Mouse (Mus musculus): ENCODE measurements around the gene Gpr183. TPM values are rescaled to one million over a fixed set of nuclear protein-coding genes. Genes with fewer than 3 reads are reported as not detected.

Gene Gpr183
- polyA plus RNA-seq, 1 experiment from 2014 or later, result 3.8 TPM

DNA sequence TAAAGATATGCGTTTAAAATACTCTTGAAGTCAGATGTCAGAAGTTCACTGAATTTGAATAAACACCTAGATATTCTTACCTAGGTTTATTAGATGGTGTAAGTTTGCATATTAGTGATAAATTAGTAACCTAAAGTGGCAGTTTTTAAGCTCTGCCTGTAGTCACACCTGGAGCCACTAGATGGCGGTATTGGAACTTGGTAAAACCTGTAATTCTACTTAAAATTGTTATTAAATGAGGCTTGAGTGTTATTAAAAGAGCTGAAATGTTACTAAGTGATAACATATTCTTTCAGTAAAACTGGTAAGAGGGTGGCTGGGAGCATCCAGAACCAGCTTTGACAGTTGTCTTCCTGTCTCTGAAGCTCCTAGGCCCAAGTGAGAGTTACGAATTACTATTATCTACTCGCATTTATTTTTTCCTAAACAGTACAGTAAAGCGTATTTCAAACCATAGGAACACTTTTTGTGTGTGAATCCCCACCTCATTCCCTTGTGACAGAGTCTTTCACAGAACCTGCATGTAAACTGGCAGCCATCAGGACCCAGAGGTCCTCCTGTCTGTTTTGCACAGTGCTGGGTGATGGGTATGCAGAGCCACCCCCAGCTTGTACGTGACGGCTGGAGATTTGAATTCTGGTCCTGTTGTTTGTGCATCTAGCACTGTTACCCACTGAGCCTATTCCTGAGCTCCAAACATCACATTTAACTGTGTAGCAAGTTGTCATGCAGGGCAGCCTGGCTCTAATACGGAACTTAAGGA, 36.4 kb downstream of the Gpr183 start:
- H3K9ac ChIP-seq, result no peak overlapping the region
- WGBS, result 70% methylated on average over 8 of the region's 8 CpGs
- no peak overlapping the region for H3K4me3 ChIP-seq
- H3K9me3 ChIP-seq, result no peaks in the 10 kb centered on the region
- no peak overlapping the region for H3K27ac ChIP-seq
- ATAC-seq (ENCODE audit: insufficient number of reproducible peaks, insufficient read depth, low FRiP score, low TSS enrichment, low read depth), result no peak
- no peaks in the 10 kb centered on the region for H3K27me3 ChIP-seq
- peaks cover 11% of the 10 kb centered on the region for H3K4me1 ChIP-seq
- H3K36me3 ChIP-seq, result peaks cover under 1% of the 10 kb centered on the region; the same call in 1 of the 2 replicates
- H3K4me2 ChIP-seq, result no peak overlapping the region

DNA sequence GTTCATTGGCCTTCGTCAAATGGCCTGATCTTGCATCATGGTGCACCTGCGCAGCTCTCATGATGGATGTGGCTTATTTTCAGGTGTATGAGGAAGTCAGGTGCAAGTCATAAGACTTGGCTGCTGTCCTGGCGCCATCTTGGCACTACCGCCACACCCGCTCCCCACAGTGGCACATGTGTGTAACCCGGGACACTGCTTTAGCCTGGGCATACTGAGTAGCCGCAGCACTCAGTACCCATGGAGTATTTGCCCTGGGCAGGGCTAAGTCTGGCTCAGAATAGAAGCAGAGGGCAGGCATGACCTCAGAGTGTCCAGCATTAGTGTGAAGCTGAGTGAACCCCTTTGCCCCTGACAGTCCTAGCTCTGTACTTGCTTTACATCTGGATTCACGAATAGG, 37.5 kb downstream of the Gpr183 start:
- H3K4me2 ChIP-seq, result no peak overlapping the region
- H3K4me1 ChIP-seq, result peaks cover 13% of the 10 kb centered on the region
- no peaks in the 10 kb centered on the region for H3K9me3 ChIP-seq
- no peak overlapping the region for H3K4me3 ChIP-seq
- WGBS, result 93% methylated on average over 8 of the region's 8 CpGs
- H3K27ac ChIP-seq, result no peak overlapping the region
- H3K9ac ChIP-seq, result no peak overlapping the region
- ATAC-seq (ENCODE audit: insufficient number of reproducible peaks, insufficient read depth, low FRiP score, low TSS enrichment, low read depth), result no peak
- H3K27me3 ChIP-seq, result no peaks in the 10 kb centered on the region
- H3K36me3 ChIP-seq, result no peaks in the 10 kb centered on the region

- no peak overlapping the region for H3K9ac ChIP-seq
- peaks cover 10% of the 10 kb centered on the region for H3K4me1 ChIP-seq
- no peaks in the 10 kb centered on the region for H3K27me3 ChIP-seq
- H3K4me3 ChIP-seq, result no peak overlapping the region
- H3K4me2 ChIP-seq, result no peak overlapping the region
- no peaks in the 10 kb centered on the region for H3K9me3 ChIP-seq
- no peaks in the 10 kb centered on the region for H3K36me3 ChIP-seq
- 82% methylated on average over 6 of the region's 6 CpGs for WGBS
- no peak overlapping the region for H3K27ac ChIP-seq
- no peak for ATAC-seq (ENCODE audit: insufficient number of reproducible peaks, insufficient read depth, low FRiP score, low TSS enrichment, low read depth)
Measured at GRCm38 (mm10) chr14:121926901-121927300, 38.1 kb downstream of the Gpr183 start.

DNA sequence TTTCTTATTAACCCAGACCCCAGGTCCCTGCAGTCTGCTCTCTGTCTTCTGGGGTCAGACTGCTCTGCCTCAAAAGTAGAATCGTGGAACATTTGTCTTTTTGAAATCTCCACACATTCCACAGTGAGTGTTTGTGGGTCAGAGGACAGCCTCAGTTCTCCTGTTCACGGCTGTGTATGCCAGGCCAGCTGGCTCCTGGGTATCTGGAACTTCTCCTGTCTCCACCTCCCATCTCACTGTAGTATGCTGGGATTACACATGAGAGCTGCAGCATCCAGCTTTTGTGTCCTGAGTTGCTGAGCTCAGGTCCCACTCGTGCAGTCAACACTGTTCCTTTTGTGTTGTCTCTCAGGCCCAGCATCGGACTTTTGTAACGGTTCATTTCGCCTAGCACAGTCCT, 40.1 kb downstream of the Gpr183 start:
- WGBS, result 83% methylated on average over 6 of the region's 6 CpGs
- Histone ChIP-seq H3K4me3 (no peak overlapping the region), H3K4me2 (no peak overlapping the region), H3K9me3 (no peaks in the 10 kb centered on the region), H3K9ac (no peak overlapping the region), H3K27ac (no peak overlapping the region), H3K4me1 (peaks cover 12% of the 10 kb centered on the region), H3K27me3 (no peaks in the 10 kb centered on the region), H3K36me3 (no peaks in the 10 kb centered on the region)
- ATAC-seq (ENCODE audit: insufficient number of reproducible peaks, insufficient read depth, low FRiP score, low TSS enrichment, low read depth), result no peak

DNA sequence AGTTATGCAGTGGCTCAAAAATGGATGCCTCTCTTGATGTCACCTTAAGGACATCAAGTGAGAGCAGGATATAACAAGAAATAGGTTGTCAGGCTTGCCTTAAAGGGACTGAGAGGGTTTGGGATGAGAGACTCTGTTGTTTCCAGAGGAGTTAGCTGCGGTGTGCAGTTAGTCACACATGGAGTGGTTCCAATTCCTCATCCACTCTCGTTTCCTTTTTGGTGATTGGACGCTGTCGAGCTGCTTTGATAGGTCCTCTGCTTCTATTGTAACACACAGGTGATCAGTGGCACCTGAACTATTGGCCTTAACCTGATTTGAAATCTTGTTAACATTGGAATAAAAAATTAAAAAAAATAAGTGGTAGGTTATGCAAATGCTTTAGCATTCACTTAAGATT, 42.3 kb downstream of the Gpr183 start:
- H3K4me1 ChIP-seq, result peaks cover 12% of the 10 kb centered on the region
- no peak overlapping the region for H3K9ac ChIP-seq
- no peak for ATAC-seq (ENCODE audit: insufficient number of reproducible peaks, insufficient read depth, low FRiP score, low TSS enrichment, low read depth)
- no peaks in the 10 kb centered on the region for H3K9me3 ChIP-seq
- no peaks in the 10 kb centered on the region for H3K27me3 ChIP-seq
- peaks cover 7% of the 10 kb centered on the region; the same call in 1 of the 2 replicates for H3K36me3 ChIP-seq
- no peak overlapping the region for H3K27ac ChIP-seq
- no peak overlapping the region for H3K4me2 ChIP-seq
- no peak overlapping the region for H3K4me3 ChIP-seq
- WGBS, result 81% methylated on average over 4 of the region's 4 CpGs

DNA sequence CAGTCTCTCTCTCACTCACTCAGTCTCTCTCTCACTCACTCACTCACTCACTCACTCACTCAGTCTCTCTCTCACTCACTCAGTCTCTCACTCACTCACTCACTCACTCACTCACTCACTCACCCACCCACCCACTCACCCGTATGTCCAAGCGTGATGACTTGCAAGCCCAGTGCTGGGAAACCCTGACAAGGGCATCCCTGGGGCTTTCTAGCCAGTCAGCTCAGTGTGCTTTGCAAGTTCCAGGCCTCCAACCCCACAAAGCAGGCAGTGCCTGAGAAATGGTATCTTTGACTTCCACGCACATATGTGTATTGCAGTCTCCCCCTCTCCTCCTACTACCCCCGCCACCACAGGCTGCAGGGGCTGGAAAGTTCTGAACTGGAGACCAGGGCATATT, 43.0 kb downstream of the Gpr183 start:
- no peak overlapping the region for H3K27ac ChIP-seq
- H3K27me3 ChIP-seq, result no peaks in the 10 kb centered on the region
- ATAC-seq (ENCODE audit: insufficient number of reproducible peaks, insufficient read depth, low FRiP score, low TSS enrichment, low read depth), result no peak
- no peaks in the 10 kb centered on the region for H3K9me3 ChIP-seq
- H3K9ac ChIP-seq, result no peak overlapping the region
- no peak overlapping the region for H3K4me3 ChIP-seq
- peaks cover 12% of the 10 kb centered on the region for H3K4me1 ChIP-seq
- WGBS, result 83% methylated on average over 4 of the region's 4 CpGs
- H3K4me2 ChIP-seq, result no peak overlapping the region
- peaks cover 14% of the 10 kb centered on the region for H3K36me3 ChIP-seq

- no peak for ATAC-seq (ENCODE audit: insufficient number of reproducible peaks, insufficient read depth, low FRiP score, low TSS enrichment, low read depth)
- Histone ChIP-seq H3K27ac (peak overlapping the region; percentile 5; the same call in 1 of the 2 replicates), H3K9ac (peak overlapping the region; percentile 37; the same call in 1 of the 2 replicates), H3K9me3 (no peaks in the 10 kb centered on the region), H3K27me3 (no peaks in the 10 kb centered on the region), H3K36me3 (peaks cover 20% of the 10 kb centered on the region), H3K4me1 (peaks cover 12% of the 10 kb centered on the region), H3K4me3 (no peak overlapping the region), H3K4me2 (no peak overlapping the region)
- WGBS, result 80% methylated on average over 12 of the region's 12 CpGs
Measured at GRCm38 (mm10) chr14:121920511-121921124, 44.4 kb downstream of the Gpr183 start.

DNA sequence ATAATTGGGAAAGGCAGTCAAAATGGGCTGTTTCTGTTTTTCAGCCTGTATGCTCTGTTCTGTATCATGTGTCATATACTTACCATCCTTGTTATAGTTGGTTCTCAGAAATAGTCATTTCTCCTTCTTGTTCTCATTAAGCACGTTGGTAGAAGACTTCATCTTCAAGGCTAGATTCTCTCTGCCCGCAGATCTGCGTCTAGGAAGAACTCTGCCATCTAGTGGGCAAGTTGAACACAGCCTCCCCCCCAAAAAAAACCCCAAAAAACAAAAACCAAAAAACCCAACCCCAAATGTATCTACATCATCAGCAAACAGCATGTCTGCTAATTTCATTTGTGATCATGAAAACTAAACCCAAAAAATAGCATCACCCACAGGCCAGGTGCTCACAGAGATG, 45.2 kb downstream of the Gpr183 start:
- Histone ChIP-seq H3K27me3 (no peaks in the 10 kb centered on the region), H3K9me3 (no peaks in the 10 kb centered on the region), H3K27ac (no peak overlapping the region), H3K36me3 (peaks cover 21% of the 10 kb centered on the region), H3K4me2 (no peak overlapping the region), H3K4me3 (no peak overlapping the region), H3K4me1 (peaks cover 12% of the 10 kb centered on the region), H3K9ac (no peak overlapping the region)
- 20% methylated on average over 3 of the region's 3 CpGs for WGBS
- no peak for ATAC-seq (ENCODE audit: insufficient number of reproducible peaks, insufficient read depth, low FRiP score, low TSS enrichment, low read depth)

GRCm38 (mm10) chr14:121918266-121918665, 46.7 kb downstream of the Gpr183 start:
- Histone ChIP-seq H3K4me2 (no peak overlapping the region), H3K9me3 (no peaks in the 10 kb centered on the region), H3K36me3 (peaks cover 24% of the 10 kb centered on the region), H3K4me3 (no peak overlapping the region), H3K9ac (no peak overlapping the region), H3K27me3 (no peaks in the 10 kb centered on the region), H3K27ac (no peak overlapping the region), H3K4me1 (peaks cover 7% of the 10 kb centered on the region)
- 81% methylated on average over 3 of the region's 3 CpGs for WGBS
- no peak for ATAC-seq (ENCODE audit: insufficient number of reproducible peaks, insufficient read depth, low FRiP score, low TSS enrichment, low read depth)

DNA sequence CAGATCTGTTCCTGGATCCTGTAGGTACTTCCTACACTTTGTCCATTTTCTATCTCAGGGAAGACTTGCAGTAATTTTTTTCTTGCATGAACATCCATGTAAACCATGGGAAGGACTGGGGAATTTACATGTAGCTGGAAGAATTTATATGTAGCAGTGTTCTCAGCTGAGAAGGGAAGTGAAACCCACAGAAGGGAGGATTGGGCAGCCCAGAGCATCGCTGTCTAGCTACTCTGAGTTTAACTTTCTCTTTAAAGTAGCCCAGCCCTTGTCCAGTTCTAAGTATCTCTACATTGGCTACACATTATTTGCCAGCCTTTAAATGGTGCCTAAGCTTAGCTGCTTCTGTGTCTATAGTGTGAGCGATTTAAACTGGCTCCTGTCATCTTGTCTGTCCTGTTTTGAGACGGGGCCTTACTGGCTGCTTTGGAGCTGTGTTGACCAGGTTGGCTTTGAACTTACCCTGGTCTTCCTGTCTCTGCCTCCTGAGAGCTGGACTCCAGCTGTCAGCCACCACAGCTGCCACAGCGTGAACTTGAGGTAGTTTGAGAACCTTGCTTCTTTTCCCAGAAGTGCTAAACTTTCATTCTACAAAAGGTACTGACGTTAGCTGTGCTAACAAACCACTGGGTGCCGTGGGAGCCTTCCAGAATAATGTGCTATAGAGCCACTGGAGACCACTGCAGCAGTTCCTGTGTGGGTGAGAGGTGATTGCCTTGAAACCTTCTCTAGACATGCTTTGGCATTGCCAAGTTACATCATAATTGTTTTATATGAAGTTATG, 48.5 kb downstream of the Gpr183 start:
- H3K27me3 ChIP-seq, result no peaks in the 10 kb centered on the region
- no peaks in the 10 kb centered on the region for H3K9me3 ChIP-seq
- no peak overlapping the region for H3K4me3 ChIP-seq
- no peak overlapping the region for H3K9ac ChIP-seq
- no peak overlapping the region for H3K4me2 ChIP-seq
- no peak overlapping the region for H3K27ac ChIP-seq
- ATAC-seq (ENCODE audit: insufficient number of reproducible peaks, insufficient read depth, low FRiP score, low TSS enrichment, low read depth), result no peak
- peaks cover 39% of the 10 kb centered on the region for H3K36me3 ChIP-seq
- H3K4me1 ChIP-seq, result peaks cover 7% of the 10 kb centered on the region
- WGBS, result 89% methylated on average over 6 of the region's 6 CpGs

DNA sequence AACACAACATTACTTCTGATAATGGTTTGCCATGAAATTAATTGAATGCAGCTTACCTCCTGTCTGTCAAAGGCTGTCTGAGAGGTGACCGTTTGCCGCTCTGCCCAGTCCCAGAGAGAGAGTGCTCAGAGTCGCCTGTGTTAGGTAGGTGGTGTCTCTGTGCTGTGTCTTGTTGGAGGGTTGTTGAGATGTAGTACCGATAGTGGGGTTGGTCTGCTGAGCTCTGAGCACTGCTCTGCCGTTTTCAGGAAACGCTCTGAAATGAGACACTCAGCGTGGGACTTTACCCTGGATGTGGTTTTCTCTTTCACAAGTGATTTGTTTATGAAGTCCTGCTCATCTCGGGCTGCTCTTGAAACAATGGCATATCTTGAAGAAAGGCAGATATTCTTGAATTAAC, 49.4 kb downstream of the Gpr183 start, which contains the start of gene Gpr18:
TSS of gene Gpr18 (minus strand) at position 161 of the 400 bp plus-strand sequence.
- 70% methylated on average over 8 of the region's 8 CpGs for WGBS
- H3K9ac ChIP-seq, result no peak within 1 kb of the TSS
- H3K27ac ChIP-seq, result no peak within 1 kb of the TSS
- H3K36me3 ChIP-seq, result peaks cover 43% of the 10 kb centered on the region
- H3K4me1 ChIP-seq, result peaks cover 3% of the 10 kb centered on the region
- H3K27me3 ChIP-seq, result no peaks in the 10 kb centered on the region
- no peaks in the 10 kb centered on the region for H3K9me3 ChIP-seq
- no peak within 1 kb of the TSS for H3K4me2 ChIP-seq
- H3K4me3 ChIP-seq, result no peak within 1 kb of the TSS
- no peak for ATAC-seq (ENCODE audit: insufficient number of reproducible peaks, insufficient read depth, low FRiP score, low TSS enrichment, low read depth)

All from embryonic facial prominence, embryonic 13.5 days (tissue).